ENCODE assay signal across 26 mouse cellular contexts in the genomic region with DNA sequence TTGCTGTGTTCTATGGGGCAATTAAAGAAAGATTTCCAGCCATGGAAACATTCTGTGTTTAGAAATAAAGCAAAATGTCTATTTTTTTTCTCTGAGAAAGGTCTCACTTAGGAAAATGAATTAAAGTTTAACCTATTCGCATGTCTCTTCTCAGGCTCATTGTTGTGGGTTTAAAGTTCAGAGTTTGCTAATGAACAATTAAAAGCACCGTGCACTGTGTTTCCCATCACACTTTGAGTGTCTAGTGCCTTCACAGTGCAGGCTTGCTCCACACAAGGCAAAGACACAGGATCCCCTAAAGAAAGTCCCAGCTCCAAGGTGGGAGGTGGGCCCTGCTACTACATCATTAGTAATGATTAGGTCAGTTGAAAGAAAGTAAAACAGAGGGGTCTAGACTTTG.
"Had no signal": no experiment of that assay in that cellular context is flagged by ENCODE, and none has a peak within 500 bp of the region (broad histone marks: within the 10 kb centered on the region; RNA-seq: fewer than 3 reads in every experiment).

No protein-coding gene starts in this region.

- DNase-seq: gastrocnemius, adult 2 months; gastrocnemius, postnatal 10 days; gastrocnemius, postnatal 25 days; heart, adult 18-20 months; heart, postnatal 10 days; heart, postnatal 4 days; liver; liver, embryonic 13.5 days; liver, postnatal 0 days had no signal

- H3K36me3 ChIP-seq: heart, embryonic 10.5 days; heart, embryonic 12.5 days; hindbrain, embryonic 10.5 days; hindbrain, embryonic 12.5 days; intestine, embryonic 15.5 days; limb, embryonic 10.5 days; limb, embryonic 12.5 days; liver, embryonic 13.5 days; liver, embryonic 15.5 days had no signal

- H3K9ac ChIP-seq: heart, embryonic 12.5 days; hindbrain, embryonic 12.5 days; hindbrain, embryonic 14.5 days; intestine, embryonic 15.5 days; limb, embryonic 12.5 days; liver, embryonic 13.5 days; liver, embryonic 15.5 days; liver, postnatal 0 days had no signal

- H3K4me3 ChIP-seq: gastrocnemius, adult 2 months; heart, embryonic 10.5 days; heart, embryonic 12.5 days; hindbrain, embryonic 10.5 days; hindbrain, embryonic 12.5 days; intestine, embryonic 15.5 days; layer of hippocampus, adult 2 months; left cerebral cortex, adult 2 months; limb, embryonic 10.5 days; limb, embryonic 12.5 days; liver, embryonic 13.5 days; liver, embryonic 15.5 days had no signal

- H3K27ac ChIP-seq: gastrocnemius, adult 2 months; heart, embryonic 10.5 days; hindbrain, embryonic 10.5 days; hindbrain, embryonic 12.5 days; hindbrain, embryonic 14.5 days; intestine, embryonic 15.5 days; kidney, postnatal 0 days; layer of hippocampus, adult 2 months; left cerebral cortex, adult 2 months; limb, embryonic 10.5 days; limb, embryonic 12.5 days; liver, embryonic 13.5 days; liver, embryonic 15.5 days had no signal

- H3K9me3 ChIP-seq: heart, embryonic 10.5 days; heart, embryonic 12.5 days; hindbrain, embryonic 10.5 days; hindbrain, embryonic 12.5 days; intestine, embryonic 15.5 days; limb, embryonic 10.5 days; limb, embryonic 12.5 days; liver, embryonic 13.5 days; liver, embryonic 15.5 days had no signal

- ATAC-seq: forebrain, embryonic 16.5 days; hindbrain, embryonic 16.5 days; inflammation-experienced regulatory T-cells, adult 6 months; intestine, embryonic 15.5 days; intestine, postnatal 0 days; liver, postnatal 0 days had no signal

- H3K4me1 ChIP-seq: heart, embryonic 10.5 days; heart, embryonic 12.5 days; hindbrain, embryonic 10.5 days; hindbrain, embryonic 12.5 days; intestine, embryonic 15.5 days; limb, embryonic 10.5 days; limb, embryonic 12.5 days; liver, embryonic 13.5 days; liver, embryonic 15.5 days had no signal

- H3K4me2 ChIP-seq: heart, embryonic 12.5 days; hindbrain, embryonic 12.5 days; hindbrain, embryonic 14.5 days; intestine, embryonic 15.5 days; limb, embryonic 12.5 days; liver, embryonic 11.5 days; liver, embryonic 13.5 days; liver, embryonic 15.5 days had no signal

- H3K27me3 ChIP-seq: heart, embryonic 12.5 days; hindbrain, embryonic 12.5 days; intestine, embryonic 15.5 days; limb, embryonic 12.5 days; liver, embryonic 13.5 days; liver, embryonic 15.5 days had no signal
